Mouse (Mus musculus): ENCODE data around the gene Mcf2l. TPM values are rescaled to one million over a fixed set of nuclear protein-coding genes. Genes with fewer than 3 reads are reported as not detected.
A peak's percentile ranks its signal among the peaks of the same experiment; 100 is the strongest.

Mcf2l gene
- total RNA-seq (2014; rRNA removed; ENCODE audit: low replicate concordance): 22.1 and 22.9 TPM in 2 replicates
- 6.6 and 7.5 TPM in 2 replicates for polyA plus RNA-seq (2015; fragmentation: Nextera tagmentation; extraction: Ambion mirVana)

DNA sequence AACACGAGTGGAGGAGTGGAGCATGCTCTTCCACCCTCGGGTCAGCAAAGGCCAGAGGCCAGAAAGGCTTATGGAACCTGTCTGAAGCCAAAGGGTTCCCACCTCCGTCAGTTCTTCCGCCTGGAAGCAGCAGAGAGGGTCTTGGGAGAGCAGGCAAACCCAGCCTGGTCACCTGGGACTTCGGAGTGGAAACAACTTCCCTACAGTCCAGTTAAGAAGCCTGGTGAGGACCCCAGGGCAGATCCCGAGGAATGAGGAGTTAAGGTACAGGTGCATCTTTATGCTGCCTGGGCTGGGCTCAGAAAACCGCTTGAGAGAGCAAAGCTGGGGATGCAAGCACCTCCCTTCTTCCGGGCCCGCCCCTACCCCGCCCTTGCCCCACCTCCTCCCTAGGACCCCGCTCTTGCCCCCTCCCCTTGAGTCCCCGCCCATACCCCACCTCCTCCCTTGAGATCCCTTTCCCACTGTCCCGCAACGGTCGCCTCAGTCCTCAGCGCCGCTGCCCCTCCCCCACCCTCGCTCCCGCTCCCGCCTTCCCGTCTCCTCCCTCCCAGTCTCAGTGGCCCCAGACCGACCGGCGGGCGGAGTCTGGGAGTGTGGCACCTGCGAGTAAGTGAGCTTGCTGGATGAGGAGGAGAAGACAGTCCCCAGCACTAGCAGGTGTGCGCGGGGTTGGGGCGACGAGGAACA lies at the start of gene Mcf2l:
Mcf2l (plus strand) TSS at position 450 of the 690 bp plus-strand sequence.
- no peak within 1 kb of the TSS for H3K27ac ChIP-seq (ENCODE audit: low read depth)
- DNase-seq (ENCODE audit: low spot score): peak; percentile 49

DNA sequence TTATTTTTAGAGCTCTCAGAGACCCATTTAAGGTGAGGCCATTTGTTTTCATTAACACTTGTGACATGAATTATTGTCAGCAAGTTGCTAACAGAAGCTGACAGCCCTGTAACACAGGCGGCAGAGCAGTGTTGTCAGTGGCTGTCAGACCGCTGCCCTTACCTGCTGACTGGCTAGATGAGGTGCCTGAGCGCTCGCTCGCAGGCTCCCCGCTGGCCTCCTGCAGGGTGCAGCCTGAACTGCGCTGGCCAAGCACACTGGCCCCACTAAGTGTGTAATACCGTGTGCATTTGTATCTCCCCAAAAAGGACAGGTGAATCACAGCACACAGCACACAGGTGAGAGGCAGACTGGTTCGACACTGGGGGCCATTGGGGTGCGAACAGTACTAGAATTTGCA lies 49.0 kb upstream of the Mcf2l start:
- Histone ChIP-seq H3K9ac (replicated peaks; ENCODE audit: low read depth, low read length) (no peak overlapping the region), H3K4me3 (ENCODE audit: low read depth, low read length) (no peak overlapping the region), H3K9me3 (replicated peaks; ENCODE audit: control insufficient read depth, low read length) (no peaks in the 10 kb centered on the region), H3K4me2 (ENCODE audit: low read depth, low read length) (no peak overlapping the region), H3K4me1 (ENCODE audit: control insufficient read depth, insufficient read depth) (peaks cover 9% of the 10 kb centered on the region), H3K27ac (ENCODE audit: low read depth) (no peak overlapping the region), H3K36me3 (replicated peaks; ENCODE audit: control insufficient read depth, insufficient read depth, low read length) (peaks cover 77% of the 10 kb centered on the region), H3K27me3 (ENCODE audit: control insufficient read depth, insufficient read depth, low read length) (no peaks in the 10 kb centered on the region)
- DNase-seq (ENCODE audit: low spot score) (peak; percentile 39), ATAC-seq (ENCODE audit: insufficient read depth, low read depth) (peak; percentile 87)
- TF ChIP-seq CTCF (IDR thresholded peaks at IDR 0.05; ENCODE audit: low read depth): peak; percentile 46
- TF ChIP-seq EP300 (IDR thresholded peaks at IDR 0.05; ENCODE audit: low read depth): no peak
- WGBS: 37% methylated on average over 10 of the region's 10 CpGs

More for the DNA sequence above, at the start of gene Mcf2l:
- WGBS: 1% methylated on average over 30 of the region's 30 CpGs
- H3K9me3 ChIP-seq (replicated peaks; ENCODE audit: control insufficient read depth, low read length): no peaks in the 10 kb centered on the region
- H3K9ac ChIP-seq (replicated peaks; ENCODE audit: low read depth, low read length): no peak within 1 kb of the TSS; the same call in 1 of the 2 replicates
- H3K4me3 ChIP-seq (ENCODE audit: low read depth, low read length): peak within 1 kb of the TSS; percentile 49
- peak; percentile 36 for ATAC-seq (ENCODE audit: insufficient read depth, low read depth)
- peaks cover 16% of the 10 kb centered on the region for H3K4me1 ChIP-seq (ENCODE audit: control insufficient read depth, insufficient read depth)
- H3K27me3 ChIP-seq (ENCODE audit: control insufficient read depth, insufficient read depth, low read length): peaks cover 14% of the 10 kb centered on the region; the same call in 1 of the 2 replicates
- no peaks in the 10 kb centered on the region for H3K36me3 ChIP-seq (replicated peaks; ENCODE audit: control insufficient read depth, insufficient read depth, low read length)
- H3K4me2 ChIP-seq (ENCODE audit: low read depth, low read length): peak within 1 kb of the TSS; percentile 75
- TF ChIP-seq EP300 (IDR thresholded peaks at IDR 0.05; ENCODE audit: low read depth): no peak
- TF ChIP-seq CTCF (IDR thresholded peaks at IDR 0.05; ENCODE audit: low read depth): no peak

DNA sequence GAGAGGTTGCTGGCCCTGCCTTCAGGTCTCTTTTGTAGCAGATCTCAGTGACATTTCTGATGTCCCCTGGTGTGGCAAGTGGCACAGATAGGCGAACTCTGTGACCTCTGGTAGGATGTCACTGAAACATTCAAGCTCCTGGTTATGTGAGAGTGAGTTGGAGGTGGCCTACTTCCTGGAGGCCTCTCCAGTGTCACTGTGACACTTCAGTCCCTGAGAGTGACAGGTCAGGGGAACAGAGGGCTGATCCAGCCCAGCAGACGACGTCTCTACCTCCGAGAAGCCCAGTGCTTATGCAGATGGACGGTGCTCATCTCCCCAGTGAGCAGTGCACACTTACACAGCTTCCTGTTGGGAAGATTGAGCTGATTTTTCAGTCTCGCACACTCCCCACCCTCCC lies 48.4 kb upstream of the Mcf2l start:
- WGBS: 44% methylated on average over 6 of the region's 6 CpGs
- ATAC-seq (ENCODE audit: insufficient read depth, low read depth): no peak
- Histone ChIP-seq H3K4me1 (ENCODE audit: control insufficient read depth, insufficient read depth) (peaks cover 9% of the 10 kb centered on the region), H3K36me3 (replicated peaks; ENCODE audit: control insufficient read depth, insufficient read depth, low read length) (peaks cover 77% of the 10 kb centered on the region), H3K4me2 (ENCODE audit: low read depth, low read length) (no peak overlapping the region), H3K9me3 (replicated peaks; ENCODE audit: control insufficient read depth, low read length) (no peaks in the 10 kb centered on the region), H3K27me3 (ENCODE audit: control insufficient read depth, insufficient read depth, low read length) (no peaks in the 10 kb centered on the region), H3K9ac (replicated peaks; ENCODE audit: low read depth, low read length) (no peak overlapping the region), H3K4me3 (ENCODE audit: low read depth, low read length) (no peak overlapping the region), H3K27ac (ENCODE audit: low read depth) (no peak overlapping the region)
- TF ChIP-seq EP300 (IDR thresholded peaks at IDR 0.05; ENCODE audit: low read depth): no peak; the same call in 1 of the 2 replicates
- TF ChIP-seq CTCF (IDR thresholded peaks at IDR 0.05; ENCODE audit: low read depth): no peak
- DNase-seq (ENCODE audit: low spot score): no peak

DNA sequence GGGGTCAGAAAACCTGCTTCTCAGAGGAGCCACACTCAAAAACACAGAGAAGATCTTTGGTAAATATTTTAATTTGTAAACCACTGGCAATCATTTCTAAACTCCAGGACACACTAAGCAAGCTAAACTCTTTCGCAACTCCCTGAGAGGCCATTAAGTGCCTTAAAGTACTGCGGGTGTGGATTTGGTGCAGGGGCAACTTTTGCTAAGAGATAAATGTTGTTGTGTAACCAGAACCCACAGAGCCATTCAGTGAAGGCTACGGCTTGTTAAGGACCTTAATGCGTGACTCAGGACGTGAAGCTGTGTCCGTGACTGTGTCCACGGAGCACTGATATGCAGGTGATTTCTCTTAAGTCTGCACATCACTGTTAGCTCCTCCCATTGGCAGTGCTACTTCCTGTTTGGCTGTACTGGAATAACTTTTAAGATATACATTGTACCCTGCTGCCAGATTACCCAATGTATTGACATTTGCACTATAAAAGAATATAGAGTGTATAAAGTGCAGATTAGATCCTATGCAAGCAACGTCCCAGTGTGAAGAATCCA lies 47.8 kb upstream of the Mcf2l start:
- H3K9ac ChIP-seq (replicated peaks; ENCODE audit: low read depth, low read length): no peak overlapping the region
- no peak overlapping the region for H3K4me3 ChIP-seq (ENCODE audit: low read depth, low read length)
- no peak for DNase-seq (ENCODE audit: low spot score)
- peaks cover 78% of the 10 kb centered on the region for H3K36me3 ChIP-seq (replicated peaks; ENCODE audit: control insufficient read depth, insufficient read depth, low read length)
- H3K4me1 ChIP-seq (ENCODE audit: control insufficient read depth, insufficient read depth): peaks cover 9% of the 10 kb centered on the region
- TF ChIP-seq EP300 (IDR thresholded peaks at IDR 0.05; ENCODE audit: low read depth): no peak
- no peak for TF ChIP-seq CTCF (IDR thresholded peaks at IDR 0.05; ENCODE audit: low read depth)
- 73% methylated on average over 8 of the region's 8 CpGs for WGBS
- H3K27me3 ChIP-seq (ENCODE audit: control insufficient read depth, insufficient read depth, low read length): no peaks in the 10 kb centered on the region
- no peak overlapping the region for H3K27ac ChIP-seq (ENCODE audit: low read depth)
- no peaks in the 10 kb centered on the region for H3K9me3 ChIP-seq (replicated peaks; ENCODE audit: control insufficient read depth, low read length)
- no peak overlapping the region for H3K4me2 ChIP-seq (ENCODE audit: low read depth, low read length)
- no peak for ATAC-seq (ENCODE audit: insufficient read depth, low read depth)

DNA sequence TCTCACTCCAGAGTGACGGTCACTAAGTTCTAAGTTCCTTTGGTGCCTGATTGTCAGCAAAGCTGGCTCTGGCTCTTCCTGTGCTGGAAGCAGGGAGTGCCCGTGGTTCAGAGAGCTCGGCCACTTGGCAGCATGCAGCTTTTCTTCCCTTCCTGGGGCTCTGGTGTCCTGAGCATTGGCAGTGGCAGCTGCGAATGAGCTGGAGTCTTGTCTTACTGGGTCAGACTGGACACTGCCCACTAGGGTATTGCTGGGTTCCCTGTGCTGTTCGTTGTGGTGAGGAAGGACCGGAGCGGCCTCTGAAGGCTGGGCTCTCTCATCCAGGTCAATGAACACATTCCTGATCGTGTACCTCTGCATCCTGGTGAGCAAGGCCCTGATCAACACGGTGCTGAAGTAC lies 46.5 kb upstream of the Mcf2l start:
- 88% methylated on average over 9 of the region's 9 CpGs for WGBS
- TF ChIP-seq CTCF (IDR thresholded peaks at IDR 0.05; ENCODE audit: low read depth) (no peak), EP300 (IDR thresholded peaks at IDR 0.05; ENCODE audit: low read depth) (no peak)
- peaks cover 79% of the 10 kb centered on the region for H3K36me3 ChIP-seq (replicated peaks; ENCODE audit: control insufficient read depth, insufficient read depth, low read length)

More for the DNA sequence above, 46.5 kb upstream of the Mcf2l start:
- Histone ChIP-seq H3K27me3 (ENCODE audit: control insufficient read depth, insufficient read depth, low read length) (no peaks in the 10 kb centered on the region), H3K4me2 (ENCODE audit: low read depth, low read length) (no peak overlapping the region), H3K9me3 (replicated peaks; ENCODE audit: control insufficient read depth, low read length) (no peaks in the 10 kb centered on the region), H3K4me3 (ENCODE audit: low read depth, low read length) (no peak overlapping the region), H3K27ac (ENCODE audit: low read depth) (no peak overlapping the region), H3K4me1 (ENCODE audit: control insufficient read depth, insufficient read depth) (peaks cover 9% of the 10 kb centered on the region), H3K9ac (replicated peaks; ENCODE audit: low read depth, low read length) (no peak overlapping the region)
- no peak for DNase-seq (ENCODE audit: low spot score)
- ATAC-seq (ENCODE audit: insufficient read depth, low read depth): no peak

Data from heart, postnatal 0 days (tissue).